In the genomic region with DNA sequence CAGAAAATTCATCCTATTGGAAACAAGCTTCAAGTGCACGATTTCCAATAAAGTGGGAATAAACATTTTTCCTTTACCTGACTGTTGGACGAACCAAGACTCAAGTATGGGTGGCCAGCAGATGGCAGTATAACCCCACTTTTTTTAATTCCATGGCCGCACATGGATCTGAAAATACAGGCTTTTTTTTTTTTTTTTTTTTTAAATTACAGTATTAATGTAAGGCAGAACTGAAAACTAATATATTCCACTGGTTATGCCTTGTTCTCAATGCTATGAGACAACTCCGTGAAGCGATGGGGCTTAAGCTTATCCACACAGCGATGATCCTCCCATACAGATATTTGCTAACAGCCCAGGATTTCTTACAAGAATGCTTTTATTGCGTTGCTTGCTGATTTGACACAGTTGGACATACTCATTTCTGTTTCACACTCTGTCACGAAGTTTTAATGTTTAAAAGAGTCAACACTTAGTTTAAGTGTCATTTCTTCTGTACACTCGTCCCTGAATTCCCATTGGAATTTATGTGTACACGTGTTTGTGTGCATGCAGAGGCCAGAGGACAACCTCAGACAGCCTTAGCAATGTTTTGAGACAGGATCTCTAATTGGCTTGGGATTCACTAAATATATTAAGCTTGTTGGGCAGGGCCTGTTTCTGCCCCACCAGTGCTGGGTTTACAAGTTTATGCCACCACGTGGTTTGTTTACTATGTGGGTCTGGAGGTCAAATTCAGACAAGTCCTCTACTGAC, we compare ENCODE assay signal across 7 mouse cellular contexts.
DNase-seq lines count a peak whose midpoint lies in the region; ATAC-seq and TF ChIP-seq lines count a peak whose summit lies in the region.

No protein-coding gene starts in this region.

- H3K27ac ChIP-seq in lung, postnatal 0 days (ENCODE audit: low read length), result no peak overlapping the region
- H3K27ac ChIP-seq in forebrain, embryonic 11.5 days (ENCODE audit: low read depth, low read length), result no peak overlapping the region
- H3K27ac ChIP-seq in midbrain, embryonic 16.5 days (ENCODE audit: low read length), result no peak overlapping the region

- no peak for TF ChIP-seq EP300 in lung, postnatal 0 days (IDR thresholded peaks at IDR 0.05)

- H3K9ac ChIP-seq in lung, postnatal 0 days (replicated peaks; ENCODE audit: low read depth), result no peak overlapping the region
- no peak overlapping the region for H3K9ac ChIP-seq in forebrain, embryonic 11.5 days (ENCODE audit: low read length)
- no peak overlapping the region; the same call in 1 of the 2 replicates for H3K9ac ChIP-seq in midbrain, embryonic 16.5 days (ENCODE audit: low read depth, low read length)

- no peak overlapping the region for H3K4me2 ChIP-seq in lung, postnatal 0 days (replicated peaks; ENCODE audit: low read depth, low read length)
- H3K4me2 ChIP-seq in forebrain, embryonic 11.5 days (ENCODE audit: low read depth, low read length, severe bottlenecking), result no peak overlapping the region
- H3K4me2 ChIP-seq in midbrain, embryonic 16.5 days (ENCODE audit: low read length), result peak overlapping the region; percentile 44

- no peak for ATAC-seq in lung, postnatal 0 days
- peak; percentile 60; the same call in 1 of the 2 replicates for ATAC-seq in forebrain, embryonic 11.5 days (replicated peaks; ENCODE audit: low FRiP score)
- peak; percentile 86 for ATAC-seq in midbrain, embryonic 16.5 days

- H3K9me3 ChIP-seq in lung, postnatal 0 days (ENCODE audit: low read length), result no peaks in the 10 kb centered on the region
- no peaks in the 10 kb centered on the region for H3K9me3 ChIP-seq in forebrain, embryonic 11.5 days (ENCODE audit: control insufficient read depth, low read length)
- H3K9me3 ChIP-seq in midbrain, embryonic 16.5 days (replicated peaks; ENCODE audit: control insufficient read depth, low read length, poor library complexity, severe bottlenecking), result no peaks in the 10 kb centered on the region

- no peaks in the 10 kb centered on the region for H3K27me3 ChIP-seq in lung, postnatal 0 days (replicated peaks; ENCODE audit: insufficient read depth, low read length)
- no peaks in the 10 kb centered on the region for H3K27me3 ChIP-seq in forebrain, embryonic 11.5 days (ENCODE audit: control insufficient read depth, insufficient read depth, low read length)
- H3K27me3 ChIP-seq in midbrain, embryonic 16.5 days (ENCODE audit: control insufficient read depth, insufficient read depth, low read depth, low read length), result no peaks in the 10 kb centered on the region

- WGBS in lung, postnatal 0 days, result 25% methylated on average over 11 of the region's 11 CpGs
- 48% methylated on average over 11 of the region's 11 CpGs for WGBS in forebrain, embryonic 11.5 days
- WGBS in midbrain, embryonic 16.5 days, result 28% methylated on average over 11 of the region's 11 CpGs

- no peaks in the 10 kb centered on the region for H3K4me1 ChIP-seq in lung, postnatal 0 days (ENCODE audit: insufficient read depth, low read depth, low read length)
- no peaks in the 10 kb centered on the region for H3K4me1 ChIP-seq in forebrain, embryonic 11.5 days (replicated peaks; ENCODE audit: control insufficient read depth, insufficient read depth, low read length)
- peaks cover 5% of the 10 kb centered on the region for H3K4me1 ChIP-seq in midbrain, embryonic 16.5 days (ENCODE audit: control insufficient read depth, insufficient read depth, low read length)

- peak; percentile 66 for TF ChIP-seq CTCF in lung, postnatal 0 days (IDR thresholded peaks at IDR 0.05)

- peak; percentile 58 for DNase-seq in lung, postnatal 0 days (ENCODE audit: low spot score)
- DNase-seq in lung, postnatal 25 days (ENCODE audit: low spot score), result no peak
- peak; percentile 4 for DNase-seq in cerebellum, adult 8-10 months
- DNase-seq in forebrain, embryonic 11.5 days (ENCODE audit: low spot score), result peak; percentile 70
- DNase-seq in kidney, postnatal 36 days, result peak; percentile 12 to 59
- no peak for DNase-seq in spleen, postnatal 14 days (ENCODE audit: low spot score in 2 of 2)

- no peaks in the 10 kb centered on the region for H3K36me3 ChIP-seq in lung, postnatal 0 days (ENCODE audit: insufficient read depth, low read length)
- no peaks in the 10 kb centered on the region for H3K36me3 ChIP-seq in forebrain, embryonic 11.5 days (ENCODE audit: control insufficient read depth, insufficient read depth, low read length)
- H3K36me3 ChIP-seq in midbrain, embryonic 16.5 days (ENCODE audit: control insufficient read depth, insufficient read depth, low read length), result no peaks in the 10 kb centered on the region

- H3K4me3 ChIP-seq in lung, postnatal 0 days (ENCODE audit: low read depth, low read length), result no peak overlapping the region
- H3K4me3 ChIP-seq in forebrain, embryonic 11.5 days (ENCODE audit: low read depth, low read length), result no peak overlapping the region
- H3K4me3 ChIP-seq in midbrain, embryonic 16.5 days (ENCODE audit: low read depth, low read length), result 0 out of 2 replicates have a peak overlapping the region, but pooled peaks have one; percentile 20

Comparison
In these comparisons a context has a peak if more than half of its experiments do, and no peak if none do; other contexts are left out.
1. DNase-seq: peak in lung, postnatal 0 days (single experiment), cerebellum, adult 8-10 months (single experiment), forebrain, embryonic 11.5 days (single experiment) and kidney, postnatal 36 days (2 of 2); none in lung, postnatal 25 days (single experiment) and spleen, postnatal 14 days (0 of 2).